Mouse (Mus musculus) natural killer cell, adult 2 months (primary cell): Measurements from ENCODE around the gene Arl4c.

Experiments used
- DNase-seq, 2 experiments: peaks; one replicate each; pipeline ENCODE4 v3.0.0; 2022; ENCODE audit warnings: low spot score in 2 of 2

Arl4c gene

GRCm38 (mm10) chr1:88624376-88624775, 77.6 kb downstream of the Arl4c start:
- DNase-seq = no peak

GRCm38 (mm10) chr1:88623541-88624115, 78.4 kb downstream of the Arl4c start:
- no peak for DNase-seq
